Mouse (Mus musculus) spleen, adult 2 months (tissue): ENCODE data around the gene Cdc42bpa.

Source experiments
- CTCF ChIP-seq: fragments of 200-500 bp; IDR thresholded peaks from 2 replicates; pipeline ENCODE4 v1.5.1; 2011; ENCODE audit warnings: mild to moderate bottlenecking, inconsistent platforms; ENCODE audit not compliant: insufficient read depth, insufficient read length, insufficient replicate concordance; ENCODE audit errors: extremely low read depth
- POLR2A ChIP-seq: fragments of 200-500 bp; IDR thresholded peaks from 2 replicates; pipeline ENCODE4 v1.6.1; 2011; ENCODE audit warnings: low read depth, low read length, inconsistent platforms

GRCm38 (mm10) chr1:180179840-180180239 is 219.6 kb downstream of the Cdc42bpa start:
- TF ChIP-seq POLR2A (no peak), CTCF (no peak)
